Mouse (Mus musculus): ENCODE measurements around the gene Agpat4. TPM values are rescaled to one million over a fixed set of nuclear protein-coding genes. Genes with fewer than 3 reads are reported as not detected.

Gene Agpat4
- total RNA-seq, 2 experiments from 2014 or later = 2.0 to 3.0 TPM

GRCm38 (mm10) chr17:12228471-12228870, 110.0 kb downstream of the Agpat4 start:
- no peak for TF ChIP-seq CTCF (IDR thresholded peaks at IDR 0.05)
- Histone ChIP-seq H3K27ac (no peak overlapping the region), H3K4me3 (no peak overlapping the region)
- DNase-seq = no peak
- intact Hi-C loops (cut with DNase I) = no loop called here

GRCm38 (mm10) chr17:12229756-12230155, 111.3 kb downstream of the Agpat4 start:
- TF ChIP-seq CTCF (IDR thresholded peaks at IDR 0.05) = no peak
- DNase-seq = no peak
- Histone ChIP-seq H3K4me3 (no peak overlapping the region), H3K27ac (no peak overlapping the region)
- intact Hi-C loops (cut with DNase I) = no loop called here

GRCm38 (mm10) chr17:12230167-12230566, 111.7 kb downstream of the Agpat4 start:
- intact Hi-C loops (cut with DNase I) = no loop called here
- H3K4me3 ChIP-seq = no peak overlapping the region
- no peak for TF ChIP-seq CTCF (IDR thresholded peaks at IDR 0.05)
- no peak overlapping the region for H3K27ac ChIP-seq
- DNase-seq = no peak

GRCm38 (mm10) chr17:12231087-12231486, 112.6 kb downstream of the Agpat4 start:
- Histone ChIP-seq H3K27ac (no peak overlapping the region), H3K4me3 (no peak overlapping the region)
- no peak for TF ChIP-seq CTCF (IDR thresholded peaks at IDR 0.05)
- DNase-seq = no peak
- intact Hi-C loops (cut with DNase I) = no loop called here

GRCm38 (mm10) chr17:12232724-12233123, 114.2 kb downstream of the Agpat4 start:
- intact Hi-C loops (cut with DNase I) = no loop called here

GRCm38 (mm10) chr17:12240701-12241100, 122.2 kb downstream of the Agpat4 start:
- intact Hi-C loops (cut with DNase I) = no loop called here
- no peak overlapping the region for H3K27ac ChIP-seq
- TF ChIP-seq CTCF (IDR thresholded peaks at IDR 0.05) = no peak
- H3K4me3 ChIP-seq = no peak overlapping the region
- no peak for DNase-seq

More at GRCm38 (mm10) chr17:12232724-12233123, 114.2 kb downstream of the Agpat4 start:
- DNase-seq = no peak
- no peak overlapping the region for H3K4me3 ChIP-seq
- TF ChIP-seq CTCF (IDR thresholded peaks at IDR 0.05) = no peak
- H3K27ac ChIP-seq = no peak overlapping the region

GRCm38 (mm10) chr17:12249783-12250504, 131.4 kb downstream of the Agpat4 start:
- no peak overlapping the region for H3K4me3 ChIP-seq
- intact Hi-C loops (cut with DNase I) = no loop called here
- DNase-seq = no peak
- TF ChIP-seq CTCF (IDR thresholded peaks at IDR 0.05) = peak; percentile 14; the same call in 1 of the 2 replicates
- H3K27ac ChIP-seq = no peak overlapping the region

- intact Hi-C loops (cut with DNase I) = no loop called here
- DNase-seq = no peak
- TF ChIP-seq CTCF (IDR thresholded peaks at IDR 0.05) = no peak
- Histone ChIP-seq H3K27ac (no peak overlapping the region), H3K4me3 (no peak overlapping the region)
Observed at GRCm38 (mm10) chr17:12250581-12250980, 132.1 kb downstream of the Agpat4 start.

- H3K27ac ChIP-seq = no peak overlapping the region
- intact Hi-C loops (cut with DNase I) = no loop called here
- DNase-seq = no peak
- no peak overlapping the region for H3K4me3 ChIP-seq
- no peak for TF ChIP-seq CTCF (IDR thresholded peaks at IDR 0.05)
Observed at GRCm38 (mm10) chr17:12256142-12256541, 137.6 kb downstream of the Agpat4 start.

GRCm38 (mm10) chr17:12258517-12258916, 140.0 kb downstream of the Agpat4 start:
- no peak for DNase-seq
- no peak for TF ChIP-seq CTCF (IDR thresholded peaks at IDR 0.05)
- Histone ChIP-seq H3K4me3 (no peak overlapping the region), H3K27ac (no peak overlapping the region)
- intact Hi-C loops (cut with DNase I) = no loop called here

GRCm38 (mm10) chr17:12259957-12260356, 141.5 kb downstream of the Agpat4 start:
- intact Hi-C loops (cut with DNase I) = no loop called here
- TF ChIP-seq CTCF (IDR thresholded peaks at IDR 0.05) = no peak
- H3K4me3 ChIP-seq = no peak overlapping the region
- DNase-seq = no peak
- H3K27ac ChIP-seq = no peak overlapping the region

GRCm38 (mm10) chr17:12261376-12261775, 142.9 kb downstream of the Agpat4 start:
- DNase-seq = no peak
- TF ChIP-seq CTCF (IDR thresholded peaks at IDR 0.05) = no peak
- no peak overlapping the region for H3K27ac ChIP-seq
- H3K4me3 ChIP-seq = no peak overlapping the region
- intact Hi-C loops (cut with DNase I) = no loop called here

- H3K27ac ChIP-seq = no peak overlapping the region
- intact Hi-C loops (cut with DNase I) = no loop called here
- TF ChIP-seq CTCF (IDR thresholded peaks at IDR 0.05) = peak; percentile 33
- H3K4me3 ChIP-seq = no peak overlapping the region
- no peak for DNase-seq
Observed at GRCm38 (mm10) chr17:12261887-12262286, 143.4 kb downstream of the Agpat4 start.

GRCm38 (mm10) chr17:12262851-12263250, 144.3 kb downstream of the Agpat4 start:
- no peak for TF ChIP-seq CTCF (IDR thresholded peaks at IDR 0.05)
- intact Hi-C loops (cut with DNase I) = no loop called here
- Histone ChIP-seq H3K27ac (no peak overlapping the region), H3K4me3 (no peak overlapping the region)
- no peak for DNase-seq
